Mouse (Mus musculus): ENCODE data around the gene Lrmda. TPM values are rescaled to one million over a fixed set of nuclear protein-coding genes. Genes with fewer than 3 reads are reported as not detected.

Lrmda gene
- total RNA-seq, 2 experiments from 2014 or later = 6.4 to 9.6 TPM

- no peak for ATAC-seq (replicated peaks; ENCODE audit: low FRiP score, low TSS enrichment, poor library complexity, severe bottlenecking)
Measured at GRCm38 (mm10) chr14:22908006-22908405, 888.5 kb downstream of the Lrmda start.

- ATAC-seq (replicated peaks; ENCODE audit: low FRiP score, low TSS enrichment, poor library complexity, severe bottlenecking) = no peak
Measured at GRCm38 (mm10) chr14:22915463-22915862, 896.0 kb downstream of the Lrmda start.

GRCm38 (mm10) chr14:22918499-22918898, 899.0 kb downstream of the Lrmda start:
- ATAC-seq (replicated peaks; ENCODE audit: low FRiP score, low TSS enrichment, poor library complexity, severe bottlenecking) = no peak

- ATAC-seq (replicated peaks; ENCODE audit: low FRiP score, low TSS enrichment, poor library complexity, severe bottlenecking) = no peak
Measured at GRCm38 (mm10) chr14:22918931-22919330, 899.4 kb downstream of the Lrmda start.

GRCm38 (mm10) chr14:22921152-22921551, 901.6 kb downstream of the Lrmda start:
- ATAC-seq (replicated peaks; ENCODE audit: low FRiP score, low TSS enrichment, poor library complexity, severe bottlenecking) = no peak

- no peak for ATAC-seq (replicated peaks; ENCODE audit: low FRiP score, low TSS enrichment, poor library complexity, severe bottlenecking)
Measured at GRCm38 (mm10) chr14:22921796-22922195, 902.3 kb downstream of the Lrmda start.

GRCm38 (mm10) chr14:22922571-22922970, 903.1 kb downstream of the Lrmda start:
- ATAC-seq (replicated peaks; ENCODE audit: low FRiP score, low TSS enrichment, poor library complexity, severe bottlenecking) = no peak

GRCm38 (mm10) chr14:22923251-22923650, 903.7 kb downstream of the Lrmda start:
- no peak for ATAC-seq (replicated peaks; ENCODE audit: low FRiP score, low TSS enrichment, poor library complexity, severe bottlenecking)

- ATAC-seq (replicated peaks; ENCODE audit: low FRiP score, low TSS enrichment, poor library complexity, severe bottlenecking) = peak; percentile 90
Measured at GRCm38 (mm10) chr14:22928263-22928662, 908.8 kb downstream of the Lrmda start.

GRCm38 (mm10) chr14:22928683-22929082, 909.2 kb downstream of the Lrmda start:
- 0 out of 2 replicates have a peak, but pooled peaks have one; percentile 14 for ATAC-seq (replicated peaks; ENCODE audit: low FRiP score, low TSS enrichment, poor library complexity, severe bottlenecking)

GRCm38 (mm10) chr14:22929585-22929984, 910.1 kb downstream of the Lrmda start:
- no peak for ATAC-seq (replicated peaks; ENCODE audit: low FRiP score, low TSS enrichment, poor library complexity, severe bottlenecking)

- ATAC-seq (replicated peaks; ENCODE audit: low FRiP score, low TSS enrichment, poor library complexity, severe bottlenecking) = no peak
Measured at GRCm38 (mm10) chr14:22930488-22931046, 911.1 kb downstream of the Lrmda start.

GRCm38 (mm10) chr14:22931114-22931822, 911.8 kb downstream of the Lrmda start:
- no peak for ATAC-seq (replicated peaks; ENCODE audit: low FRiP score, low TSS enrichment, poor library complexity, severe bottlenecking)

GRCm38 (mm10) chr14:22936701-22937100, 917.2 kb downstream of the Lrmda start:
- 0 out of 2 replicates have a peak, but pooled peaks have one; percentile 44 for ATAC-seq (replicated peaks; ENCODE audit: low FRiP score, low TSS enrichment, poor library complexity, severe bottlenecking)

- no peak for ATAC-seq (replicated peaks; ENCODE audit: low FRiP score, low TSS enrichment, poor library complexity, severe bottlenecking)
Measured at GRCm38 (mm10) chr14:22940576-22940975, 921.1 kb downstream of the Lrmda start.

GRCm38 (mm10) chr14:22942569-22942968, 923.1 kb downstream of the Lrmda start:
- peak; percentile 67 for ATAC-seq (replicated peaks; ENCODE audit: low FRiP score, low TSS enrichment, poor library complexity, severe bottlenecking)

- ATAC-seq (replicated peaks; ENCODE audit: low FRiP score, low TSS enrichment, poor library complexity, severe bottlenecking) = no peak
Measured at GRCm38 (mm10) chr14:22949466-22949865, 930.0 kb downstream of the Lrmda start.

GRCm38 (mm10) chr14:22952981-22953380, 933.5 kb downstream of the Lrmda start:
- peak; percentile 67 for ATAC-seq (replicated peaks; ENCODE audit: low FRiP score, low TSS enrichment, poor library complexity, severe bottlenecking)

- ATAC-seq (replicated peaks; ENCODE audit: low FRiP score, low TSS enrichment, poor library complexity, severe bottlenecking) = no peak
Measured at GRCm38 (mm10) chr14:22960166-22960565, 940.7 kb downstream of the Lrmda start.

- ATAC-seq (replicated peaks; ENCODE audit: low FRiP score, low TSS enrichment, poor library complexity, severe bottlenecking) = no peak
Measured at GRCm38 (mm10) chr14:22964796-22965660, 945.5 kb downstream of the Lrmda start.
